Mouse (Mus musculus) embryonic fibroblast, embryonic 13.5 days (primary cell): ENCODE results near the gene Dcxr. TPM values are rescaled to one million over a fixed set of nuclear protein-coding genes. Genes with fewer than 3 reads are reported as not detected.

Experiments used
- H3K27ac ChIP-seq: 2 replicates; pipeline ENCODE4 v1.5.1; 2012; ENCODE audit warnings: low read length, control low read depth, inconsistent platforms; ENCODE audit not compliant: insufficient read depth
- H3K4me1 ChIP-seq: 2 replicates; pipeline ENCODE4 v1.6.1; 2011; ENCODE audit warnings: low read length; ENCODE audit not compliant: control insufficient read depth, insufficient read depth
- H3K4me3 ChIP-seq: 2 replicates; pipeline ENCODE4 v1.5.1; 2011; ENCODE audit warnings: mild to moderate bottlenecking, control low read depth, low read length; ENCODE audit not compliant: insufficient read depth
- CTCF ChIP-seq: IDR thresholded peaks from 2 replicates; pipeline ENCODE4 v1.5.1; 2011; ENCODE audit warnings: mild to moderate bottlenecking, control low read depth, low read length, moderate library complexity, borderline replicate concordance; ENCODE audit not compliant: insufficient read depth
- POLR2A ChIP-seq: IDR thresholded peaks from 2 replicates; pipeline ENCODE4 v1.6.1; 2011; ENCODE audit warnings: low read depth, mild to moderate bottlenecking, control low read depth, low read length, moderate library complexity
- polyA plus RNA-seq: library from polyadenylated mRNA; stranded (reverse); fragments of >200 nt; gene quantifications from 2 replicates; pipeline ENCODE4 v1.2.4, GENCODE M21; 2011; ENCODE audit warnings: low read depth; ENCODE audit not compliant: missing spikeins, insufficient read length

Dcxr gene
- polyA plus RNA-seq, 1 experiment: 31.6 TPM

- no peaks in the 10 kb centered on the region for H3K4me1 ChIP-seq
- TF ChIP-seq CTCF (no peak), POLR2A (peak; percentile 35; the same call in 1 of the 2 replicates)
- peak within 1 kb of the TSS; percentile 25 for H3K4me3 ChIP-seq
- no peak within 1 kb of the TSS for H3K27ac ChIP-seq
Measured at GRCm38 (mm10) chr11:120721124-120722066, 5.7 kb downstream of the Dcxr start, which contains the start of gene Rac3. Rac3 (plus strand) TSS chr11:120721470.

GRCm38 (mm10) chr11:120720450-120720849 lies 6.6 kb downstream of the Dcxr start:
- no peak overlapping the region for H3K27ac ChIP-seq
- TF ChIP-seq POLR2A (no peak), CTCF (peak; percentile 85)
- no peak overlapping the region for H3K4me3 ChIP-seq
- no peaks in the 10 kb centered on the region for H3K4me1 ChIP-seq

GRCm38 (mm10) chr11:120719841-120720376 lies 7.2 kb downstream of the Dcxr start:
- no peak for TF ChIP-seq CTCF
- no peak for TF ChIP-seq POLR2A
- H3K4me3 ChIP-seq: no peak overlapping the region
- no peaks in the 10 kb centered on the region for H3K4me1 ChIP-seq
- H3K27ac ChIP-seq: no peak overlapping the region

GRCm38 (mm10) chr11:120719242-120719641 lies 7.8 kb downstream of the Dcxr start:
- Histone ChIP-seq H3K4me3 (no peak overlapping the region), H3K4me1 (no peaks in the 10 kb centered on the region), H3K27ac (no peak overlapping the region)
- no peak for TF ChIP-seq CTCF
- no peak for TF ChIP-seq POLR2A

GRCm38 (mm10) chr11:120715131-120715530 lies 11.9 kb downstream of the Dcxr start:
- 0 out of 2 replicates have a peak, but pooled peaks cover 2% of the 10 kb centered on the region for H3K4me1 ChIP-seq
- no peak for TF ChIP-seq CTCF
- no peak for TF ChIP-seq POLR2A
- no peak overlapping the region for H3K27ac ChIP-seq
- H3K4me3 ChIP-seq: no peak overlapping the region

- H3K4me1 ChIP-seq: 0 out of 2 replicates have a peak, but pooled peaks cover 2% of the 10 kb centered on the region
- peak overlapping the region; percentile 57 for H3K4me3 ChIP-seq
- H3K27ac ChIP-seq: no peak overlapping the region
- TF ChIP-seq POLR2A: no peak
Measured at GRCm38 (mm10) chr11:120714546-120714945, 12.5 kb downstream of the Dcxr start.

GRCm38 (mm10) chr11:120713580-120714518 lies 13.2 kb downstream of the Dcxr start, which contains the start of the genes Cenpx and Lrrc45:
Cenpx (minus strand) TSS chr11:120713738.
Lrrc45 (plus strand) TSS chr11:120713925.
- H3K4me1 ChIP-seq: 0 out of 2 replicates have a peak, but pooled peaks cover 2% of the 10 kb centered on the region
- peak within 1 kb of the TSS; percentile 57 for H3K4me3 ChIP-seq
- H3K27ac ChIP-seq: no peak within 1 kb of the TSS
- no peak for TF ChIP-seq CTCF
- TF ChIP-seq POLR2A: peak; percentile 80

- Histone ChIP-seq H3K4me3 (peak overlapping the region; percentile 54), H3K27ac (no peak overlapping the region), H3K4me1 (0 out of 2 replicates have a peak, but pooled peaks cover 2% of the 10 kb centered on the region)
- peak; percentile 52 for TF ChIP-seq CTCF
- no peak for TF ChIP-seq POLR2A
Measured at GRCm38 (mm10) chr11:120712771-120713568, 14.1 kb downstream of the Dcxr start.
